Mouse (Mus musculus) cerebellum, adult 2 months (tissue): ENCODE measurements around the gene Cep104.

Source experiments
- CTCF ChIP-seq: fragments of 200-500 bp; IDR thresholded peaks from 2 replicates; pipeline ENCODE4 v1.5.1; 2011; ENCODE audit warnings: low read depth, mild to moderate bottlenecking, control low read depth, low read length, moderate library complexity, borderline replicate concordance; ENCODE audit not compliant: insufficient read depth
- POLR2A ChIP-seq: fragments of 200-500 bp; IDR thresholded peaks from 2 replicates; pipeline ENCODE4 v1.6.1; 2011; ENCODE audit warnings: low read length, control low read depth, borderline replicate concordance; ENCODE audit not compliant: insufficient read depth

DNA sequence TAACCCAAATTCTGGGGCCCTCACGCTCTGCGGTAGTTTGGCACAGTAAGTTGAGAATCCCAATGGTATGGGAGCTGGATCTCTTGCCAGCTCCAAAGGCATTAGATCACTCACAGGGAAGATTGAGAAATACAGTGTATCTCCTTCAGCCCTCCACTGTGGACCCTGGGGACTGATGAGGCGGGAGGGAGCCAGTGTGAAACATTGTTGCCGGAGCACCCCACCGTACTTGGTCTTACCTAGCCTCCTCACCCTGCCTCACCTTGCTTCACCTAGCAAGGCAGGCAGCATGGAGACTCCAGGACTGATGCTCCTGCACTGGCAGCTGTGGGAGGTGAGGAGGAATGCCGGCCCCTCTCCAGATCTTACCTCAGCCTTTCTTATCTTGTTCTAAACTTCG, 80.5 kb downstream of the Cep104 start:
- no peak for TF ChIP-seq CTCF
- TF ChIP-seq POLR2A: no peak
